Mouse (Mus musculus) heart, adult 2 months (tissue): ENCODE data around the gene Tspan9.

Experiments used
- CTCF ChIP-seq: fragments of 200-600 bp; IDR thresholded peaks from 2 replicates; pipeline ENCODE4 v1.8.1; 2022; ENCODE audit warnings: antibody characterized with exemption, mild to moderate bottlenecking, moderate library complexity
- EP300 ChIP-seq: fragments of 200-500 bp; IDR thresholded peaks from 2 replicates; pipeline ENCODE4 v1.6.1; 2011; ENCODE audit warnings: low read depth, low read length, control low read depth; ENCODE audit not compliant: insufficient read depth
- POLR2A ChIP-seq: fragments of 200-500 bp; IDR thresholded peaks from 2 replicates; pipeline ENCODE4 v1.6.1; 2011; ENCODE audit warnings: mild to moderate bottlenecking, low read depth, low read length, control low read depth; ENCODE audit not compliant: insufficient read depth

GRCm38 (mm10) chr6:128095906-128096305 is 47.5 kb downstream of the Tspan9 start:
- TF ChIP-seq EP300: no peak
- TF ChIP-seq CTCF: no peak
- TF ChIP-seq POLR2A: no peak
